Mouse (Mus musculus) ZHBTc4 (cell line): ENCODE measurements around the gene Klra2.
"Not testable (repeated sequence)": the region's sequence is repeated elsewhere in the genome, so short reads cannot be mapped to it uniquely, and the experiment has no call there.

ENCODE experiments used
- DNase-seq: peaks from one replicate; pipeline ENCODE4 v3.0.0-alpha.2; 2011; ENCODE audit warnings: low read depth, low spot score

Klra2 gene

GRCm38 (mm10) chr6:131247206-131247605 is at the start of gene Klra2:
Gene Klra2 (minus strand): TSS chr6:131247362.
- DNase-seq = no peak

- DNase-seq = no peak
Observed at GRCm38 (mm10) chr6:131294435-131295112, 47.4 kb upstream of the Klra2 start.

- no peak for DNase-seq
Observed at GRCm38 (mm10) chr6:131293916-131294315, 46.8 kb upstream of the Klra2 start.

- peak; percentile 52 for DNase-seq
Observed at GRCm38 (mm10) chr6:131292991-131293788, 46.0 kb upstream of the Klra2 start, which contains the start of gene Magohb. Gene Magohb (minus strand): TSS chr6:131293244.

- DNase-seq = peak; percentile 13
Observed at GRCm38 (mm10) chr6:131292276-131292990, 45.3 kb upstream of the Klra2 start.

GRCm38 (mm10) chr6:131290430-131290829 is 43.3 kb upstream of the Klra2 start:
- peak; percentile 33 for DNase-seq

GRCm38 (mm10) chr6:131278160-131278559 is 31.0 kb upstream of the Klra2 start:
- not testable (repeated sequence) for DNase-seq

- DNase-seq = no peak
Observed at GRCm38 (mm10) chr6:131276659-131277058, 29.5 kb upstream of the Klra2 start.

- DNase-seq = no peak
Observed at GRCm38 (mm10) chr6:131272311-131272710, 25.1 kb upstream of the Klra2 start.

- no peak for DNase-seq
Observed at GRCm38 (mm10) chr6:131270312-131270711, 23.1 kb upstream of the Klra2 start.

GRCm38 (mm10) chr6:131269599-131269998 is 22.4 kb upstream of the Klra2 start:
- no peak for DNase-seq

- no peak for DNase-seq
Observed at GRCm38 (mm10) chr6:131264175-131264574, 17.0 kb upstream of the Klra2 start.

- DNase-seq = no peak
Observed at GRCm38 (mm10) chr6:131262778-131263177, 15.6 kb upstream of the Klra2 start.

GRCm38 (mm10) chr6:131262009-131262408 is 14.8 kb upstream of the Klra2 start:
- DNase-seq = no peak

- no peak for DNase-seq
Observed at GRCm38 (mm10) chr6:131245081-131245480, 2.1 kb downstream of the Klra2 start.
